Mouse (Mus musculus): ENCODE measurements at regions not wholly inside any gene's neighbourhood (a gene's known extent, or its start where the extent isn't known, plus 50 kb on each side); places are given as distances from the start of the nearest gene placed in this dataset.

DNA sequence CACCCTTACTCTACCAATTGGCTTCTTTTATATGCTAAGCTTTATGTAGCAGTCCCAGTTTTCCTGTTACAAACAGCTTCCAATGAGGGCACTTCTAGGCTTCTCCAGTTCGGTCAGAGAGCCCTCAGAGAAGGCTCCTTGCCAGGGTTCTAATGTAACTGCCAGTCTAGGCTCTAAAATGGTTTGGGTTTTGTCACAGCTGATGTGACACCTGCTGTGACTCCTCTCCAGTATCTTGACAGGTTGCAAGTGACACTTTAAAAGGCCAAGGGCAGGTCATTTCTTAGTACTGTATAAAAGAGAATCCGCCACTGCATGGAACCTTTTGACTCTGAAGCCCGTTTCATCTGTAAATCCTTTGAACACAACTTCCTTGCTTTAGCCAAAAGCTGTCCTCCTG is 54.0 kb upstream of the Nedd9 start:
- no peak for ATAC-seq
- Histone ChIP-seq H3K9me3 (ENCODE audit: control insufficient read depth) (no peaks in the 10 kb centered on the region), H3K4me2 (replicated peaks; ENCODE audit: low read depth) (no peak overlapping the region), H3K4me1 (replicated peaks; ENCODE audit: control insufficient read depth, insufficient read depth, low read length) (no peaks in the 10 kb centered on the region), H3K36me3 (ENCODE audit: control insufficient read depth, insufficient read depth) (no peaks in the 10 kb centered on the region), H3K27me3 (replicated peaks; ENCODE audit: control insufficient read depth, insufficient read depth, low read length) (no peaks in the 10 kb centered on the region), H3K4me3 (ENCODE audit: low read depth, low read length) (no peak overlapping the region), H3K9ac (ENCODE audit: low read depth, low read length) (no peak overlapping the region), H3K27ac (ENCODE audit: low read depth, low read length) (no peak overlapping the region)
- 92% methylated on average over 3 of the region's 3 CpGs for WGBS
- no peak for TF ChIP-seq CTCF (IDR thresholded peaks at IDR 0.05; ENCODE audit: low read depth)

DNA sequence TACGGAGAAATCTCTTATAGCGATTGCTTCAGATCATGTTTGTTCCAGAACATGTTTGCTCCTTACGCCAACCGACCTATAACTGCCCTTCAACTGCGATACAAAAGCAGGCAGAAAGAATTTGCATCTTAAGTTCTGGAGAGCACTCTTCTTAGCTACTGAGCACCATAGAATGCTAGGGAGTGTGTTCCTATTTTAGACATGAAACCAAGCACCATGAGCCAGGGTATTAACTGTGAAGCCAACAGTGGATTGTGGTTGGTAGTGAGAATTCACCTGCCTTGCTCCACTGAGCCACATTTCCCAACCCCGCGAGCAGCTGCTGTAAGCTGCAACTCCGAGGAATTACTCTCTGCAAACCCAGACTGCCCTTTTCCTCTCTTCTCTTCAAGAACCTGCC is 58.9 kb upstream of the Nedd9 start:
- no peak overlapping the region for H3K4me3 ChIP-seq (ENCODE audit: low read depth, low read length)
- H3K9ac ChIP-seq (ENCODE audit: low read depth, low read length) = no peak overlapping the region
- no peaks in the 10 kb centered on the region for H3K36me3 ChIP-seq (ENCODE audit: control insufficient read depth, insufficient read depth)
- WGBS = 91% methylated on average over 8 of the region's 8 CpGs
- no peak overlapping the region for H3K4me2 ChIP-seq (replicated peaks; ENCODE audit: low read depth)
- no peaks in the 10 kb centered on the region for H3K27me3 ChIP-seq (replicated peaks; ENCODE audit: control insufficient read depth, insufficient read depth, low read length)
- TF ChIP-seq CTCF (IDR thresholded peaks at IDR 0.05; ENCODE audit: low read depth) = no peak
- no peak overlapping the region for H3K27ac ChIP-seq (ENCODE audit: low read depth, low read length)
- H3K9me3 ChIP-seq (ENCODE audit: control insufficient read depth) = no peaks in the 10 kb centered on the region
- ATAC-seq = no peak
- H3K4me1 ChIP-seq (replicated peaks; ENCODE audit: control insufficient read depth, insufficient read depth, low read length) = peaks cover 8% of the 10 kb centered on the region

GRCm38 (mm10) chr13:41546531-41546930 is 59.2 kb upstream of the Tmem170b start:
- H3K27me3 ChIP-seq (replicated peaks; ENCODE audit: control insufficient read depth, insufficient read depth, low read length) = no peaks in the 10 kb centered on the region
- no peak overlapping the region for H3K4me3 ChIP-seq (ENCODE audit: low read depth, low read length)
- peaks cover 8% of the 10 kb centered on the region for H3K4me1 ChIP-seq (replicated peaks; ENCODE audit: control insufficient read depth, insufficient read depth, low read length)
- 80% methylated on average over 9 of the region's 9 CpGs for WGBS
- H3K9ac ChIP-seq (ENCODE audit: low read depth, low read length) = no peak overlapping the region
- no peak overlapping the region for H3K27ac ChIP-seq (ENCODE audit: low read depth, low read length)
- H3K36me3 ChIP-seq (ENCODE audit: control insufficient read depth, insufficient read depth) = no peaks in the 10 kb centered on the region
- H3K4me2 ChIP-seq (replicated peaks; ENCODE audit: low read depth) = no peak overlapping the region
- no peaks in the 10 kb centered on the region for H3K9me3 ChIP-seq (ENCODE audit: control insufficient read depth)
- no peak for TF ChIP-seq CTCF (IDR thresholded peaks at IDR 0.05; ENCODE audit: low read depth)
- ATAC-seq = no peak

DNA sequence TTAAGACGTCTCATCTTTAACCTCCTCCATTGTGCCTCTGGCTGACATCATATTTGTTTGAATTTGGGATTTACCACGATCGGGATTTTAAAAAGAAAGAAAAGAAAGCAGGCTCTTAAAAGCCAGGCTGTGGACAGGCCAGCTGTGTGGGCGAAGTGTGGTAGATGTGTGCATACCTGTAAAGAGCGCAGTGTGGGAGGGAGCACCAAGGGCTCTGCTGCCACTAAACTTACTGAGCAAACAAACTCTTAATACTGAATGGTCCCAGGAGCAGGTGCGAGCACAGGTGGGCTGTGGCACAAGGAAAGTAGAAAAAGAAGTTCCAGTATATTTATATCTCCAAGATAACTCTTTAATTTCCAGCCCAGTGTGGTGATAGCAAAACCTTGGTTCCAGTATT is 56.4 kb upstream of the Tmem170b start:
- WGBS = 63% methylated on average over 6 of the region's 6 CpGs
- Histone ChIP-seq H3K9me3 (ENCODE audit: control insufficient read depth) (no peaks in the 10 kb centered on the region), H3K27me3 (replicated peaks; ENCODE audit: control insufficient read depth, insufficient read depth, low read length) (no peaks in the 10 kb centered on the region), H3K4me1 (replicated peaks; ENCODE audit: control insufficient read depth, insufficient read depth, low read length) (peaks cover 8% of the 10 kb centered on the region), H3K9ac (ENCODE audit: low read depth, low read length) (no peak overlapping the region), H3K4me2 (replicated peaks; ENCODE audit: low read depth) (no peak overlapping the region), H3K36me3 (ENCODE audit: control insufficient read depth, insufficient read depth) (no peaks in the 10 kb centered on the region), H3K4me3 (ENCODE audit: low read depth, low read length) (no peak overlapping the region), H3K27ac (ENCODE audit: low read depth, low read length) (no peak overlapping the region)
- no peak for TF ChIP-seq CTCF (IDR thresholded peaks at IDR 0.05; ENCODE audit: low read depth)
- no peak for ATAC-seq

DNA sequence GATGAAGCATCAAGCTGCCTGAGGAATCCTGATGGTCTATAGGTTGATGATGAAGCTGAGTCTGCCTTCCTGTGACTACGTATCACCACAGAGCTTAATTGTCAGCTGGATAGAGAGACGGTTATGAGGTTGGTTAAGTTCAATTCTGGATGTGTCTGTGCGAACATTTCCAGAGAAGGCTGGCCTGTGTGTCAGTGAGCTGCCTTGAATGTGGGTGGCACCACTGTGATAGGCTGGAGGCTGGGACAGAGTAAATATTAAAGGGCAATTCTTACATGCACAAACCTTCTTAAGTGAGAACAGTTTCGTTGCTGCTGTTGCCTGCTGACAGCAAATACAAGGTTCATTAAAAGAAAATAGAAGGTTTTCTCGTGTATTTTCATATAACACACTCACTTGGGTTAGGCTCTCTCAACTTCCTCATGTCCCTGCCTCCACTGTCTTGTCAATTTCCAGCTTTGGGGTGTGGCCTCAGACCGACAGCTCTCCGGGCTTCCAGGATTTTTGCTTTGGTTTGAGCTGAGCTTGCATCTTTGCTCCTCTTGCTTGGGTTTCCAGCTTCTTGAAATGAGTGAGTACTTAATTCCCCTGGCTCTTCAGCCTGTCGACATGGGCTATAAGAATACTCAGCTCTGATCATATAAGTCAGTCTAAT is 55.3 kb upstream of the Tmem170b start:
- Histone ChIP-seq H3K4me3 (ENCODE audit: low read depth, low read length) (no peak overlapping the region), H3K9me3 (ENCODE audit: control insufficient read depth) (no peaks in the 10 kb centered on the region), H3K27ac (ENCODE audit: low read depth, low read length) (no peak overlapping the region), H3K4me1 (replicated peaks; ENCODE audit: control insufficient read depth, insufficient read depth, low read length) (peaks cover 8% of the 10 kb centered on the region), H3K27me3 (replicated peaks; ENCODE audit: control insufficient read depth, insufficient read depth, low read length) (no peaks in the 10 kb centered on the region), H3K4me2 (replicated peaks; ENCODE audit: low read depth) (peak overlapping the region; percentile 27), H3K36me3 (ENCODE audit: control insufficient read depth, insufficient read depth) (no peaks in the 10 kb centered on the region), H3K9ac (ENCODE audit: low read depth, low read length) (no peak overlapping the region)
- no peak for ATAC-seq
- TF ChIP-seq CTCF (IDR thresholded peaks at IDR 0.05; ENCODE audit: low read depth) = no peak
- WGBS = 44% methylated on average over 8 of the region's 8 CpGs

- Histone ChIP-seq H3K27me3 (replicated peaks; ENCODE audit: control insufficient read depth, insufficient read depth, low read length) (no peaks in the 10 kb centered on the region), H3K27ac (ENCODE audit: low read depth, low read length) (no peak overlapping the region), H3K4me3 (ENCODE audit: low read depth, low read length) (no peak overlapping the region), H3K9ac (ENCODE audit: low read depth, low read length) (no peak overlapping the region), H3K36me3 (ENCODE audit: control insufficient read depth, insufficient read depth) (no peaks in the 10 kb centered on the region), H3K4me1 (replicated peaks; ENCODE audit: control insufficient read depth, insufficient read depth, low read length) (peaks cover 8% of the 10 kb centered on the region), H3K9me3 (ENCODE audit: control insufficient read depth) (no peaks in the 10 kb centered on the region), H3K4me2 (replicated peaks; ENCODE audit: low read depth) (no peak overlapping the region)
- WGBS = 64% methylated on average over 14 of the region's 14 CpGs
- TF ChIP-seq CTCF (IDR thresholded peaks at IDR 0.05; ENCODE audit: low read depth) = no peak
- no peak for ATAC-seq
These were observed 53.9 kb upstream of the Tmem170b start for GRCm38 (mm10) chr13:41551711-41552349.
